Mouse (Mus musculus) erythroblast, embryonic 14.5 days (primary cell): ENCODE measurements around the gene Pspn.

Source experiments
- GATA1 ChIP-seq: IDR thresholded peaks from 2 replicates; pipeline ENCODE4 v1.6.1; 2012; ENCODE audit warnings: low read length, inconsistent platforms, mixed read lengths
- TAL1 ChIP-seq: IDR thresholded peaks from 3 replicates; pipeline ENCODE4 v1.6.1; 2012; ENCODE audit warnings: low read length, inconsistent platforms, mixed read lengths

- TF ChIP-seq TAL1: no peak
- TF ChIP-seq GATA1: no peak
Observed at GRCm38 (mm10) chr17:57007137-57007905, 7.5 kb upstream of the Pspn start.
